Mouse (Mus musculus) limb, embryonic 11.5 days (tissue): ENCODE results near the gene Prmt3. TPM values are rescaled to one million over a fixed set of nuclear protein-coding genes. Genes with fewer than 3 reads are reported as not detected.

Experiments
- ATAC-seq: fragments of 200-750 bp; cut with Nextera tagmentation; 2 replicates; pipeline ENCODE4 v1.8.0; 2017; ENCODE audit warnings: low read depth; ENCODE audit not compliant: insufficient number of reproducible peaks, low FRiP score, low TSS enrichment
- DNase-seq: peaks from one replicate; pipeline ENCODE4 v3.0.0-alpha.2; 2015; ENCODE audit warnings: low spot score
- H3K27ac ChIP-seq: fragments of 300-500 bp; sonication (generic); replicated peaks from 2 replicates; pipeline ENCODE4 v1.5.1; 2014; ENCODE audit warnings: low read depth, mild to moderate bottlenecking, low read length
- H3K27me3 ChIP-seq: fragments of 300-500 bp; sonication (generic); 2 replicates; pipeline ENCODE4 v1.6.1; 2014; ENCODE audit warnings: mild to moderate bottlenecking, low read length, mixed read lengths; ENCODE audit not compliant: control insufficient read depth, insufficient read depth
- H3K36me3 ChIP-seq: fragments of 300-500 bp; sonication (generic); 2 replicates; pipeline ENCODE4 v1.6.1; 2014; ENCODE audit warnings: mild to moderate bottlenecking, low read length, moderate library complexity, mixed read lengths; ENCODE audit not compliant: control insufficient read depth, insufficient read depth
- H3K4me1 ChIP-seq: fragments of 300-500 bp; sonication (generic); 2 replicates; pipeline ENCODE4 v1.6.1; 2014; ENCODE audit warnings: low read length, mixed read lengths; ENCODE audit not compliant: control insufficient read depth, insufficient read depth
- H3K4me2 ChIP-seq: fragments of 300-500 bp; sonication (generic); 2 replicates; pipeline ENCODE4 v1.6.1; 2014; ENCODE audit warnings: low read depth, mild to moderate bottlenecking, moderate library complexity; ENCODE audit not compliant: severe bottlenecking
- H3K4me3 ChIP-seq: fragments of 300-500 bp; sonication (generic); 2 replicates; pipeline ENCODE4 v1.5.1; 2014; ENCODE audit warnings: low read depth, low read length
- H3K9ac ChIP-seq: fragments of 300-500 bp; sonication (generic); 2 replicates; pipeline ENCODE4 v1.6.1; 2014; ENCODE audit warnings: mild to moderate bottlenecking, low read length
- H3K9me3 ChIP-seq: fragments of 300-500 bp; sonication (generic); 2 replicates; pipeline ENCODE4 v1.6.1; 2016; ENCODE audit warnings: low read length; ENCODE audit not compliant: control insufficient read depth
- WGBS: fragments of 180-500 bp; shearing (Covaris S2); extraction: QIAGEN DNeasy Blood & Tissue Kit; methylation state at CpG from one replicate; pipeline ENCODE4 v1.1.7; 2014; 5-methylcytosine and 5-hydroxymethylcytosine counted together
- polyA plus RNA-seq: library from polyadenylated mRNA; unstranded; fragments of >200 nt; fragmentation: Nextera tagmentation; extraction: Ambion mirVana; gene quantifications from 2 replicates; pipeline ENCODE4 v1.2.1, GENCODE M21; 2014

Prmt3 gene
- polyA plus RNA-seq, 1 experiment from 2014 or later, result 54.4 TPM

DNA sequence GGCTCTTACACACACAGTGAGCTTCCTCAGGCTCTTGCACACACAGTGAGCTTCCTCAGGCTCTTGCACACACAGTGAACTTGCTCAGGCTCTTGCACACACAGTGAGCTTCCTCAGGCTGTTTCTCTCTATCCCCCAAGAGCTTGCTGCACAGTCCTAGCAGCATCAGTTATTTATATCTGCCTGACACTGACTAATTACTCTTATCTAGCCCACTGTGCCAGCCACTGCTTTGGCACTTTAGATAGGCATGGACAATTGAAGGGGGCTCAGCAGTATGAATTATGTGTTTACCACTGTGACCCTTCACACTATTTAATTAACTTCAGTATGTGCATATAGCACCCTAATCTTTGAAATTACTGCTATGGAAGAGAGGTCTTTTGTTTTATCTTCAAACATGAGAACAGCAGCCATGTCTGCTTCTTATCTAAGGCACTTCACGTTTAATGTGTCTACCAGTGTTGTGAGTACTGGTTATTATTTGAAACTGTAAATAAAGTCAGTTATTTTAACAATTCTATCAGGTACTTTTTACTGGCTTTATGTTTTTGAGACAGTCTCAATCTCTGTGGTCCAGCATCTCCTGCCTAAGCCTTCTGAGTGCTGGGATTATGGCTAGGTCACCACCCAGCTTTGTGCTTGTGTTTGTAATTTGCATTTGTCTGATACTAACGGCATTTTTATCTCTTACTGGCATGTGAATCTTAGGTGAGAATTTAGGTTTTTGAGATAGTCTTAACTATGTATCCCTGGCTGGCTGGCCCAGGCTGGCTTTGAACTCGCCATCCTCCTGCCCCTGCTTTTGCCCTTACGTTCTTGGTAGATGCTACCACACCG lies 75.4 kb downstream of the Prmt3 start:
- H3K4me3 ChIP-seq, result no peak overlapping the region
- H3K4me2 ChIP-seq, result no peak overlapping the region
- H3K27ac ChIP-seq, result no peak overlapping the region
- DNase-seq, result no peak
- no peaks in the 10 kb centered on the region for H3K9me3 ChIP-seq
- H3K4me1 ChIP-seq, result no peaks in the 10 kb centered on the region
- no peak overlapping the region for H3K9ac ChIP-seq
- WGBS, result 87% methylated on average over 5 of the region's 5 CpGs
- peaks cover 3% of the 10 kb centered on the region; the same call in 1 of the 2 replicates for H3K36me3 ChIP-seq
- no peaks in the 10 kb centered on the region for H3K27me3 ChIP-seq
- ATAC-seq, result no peak

DNA sequence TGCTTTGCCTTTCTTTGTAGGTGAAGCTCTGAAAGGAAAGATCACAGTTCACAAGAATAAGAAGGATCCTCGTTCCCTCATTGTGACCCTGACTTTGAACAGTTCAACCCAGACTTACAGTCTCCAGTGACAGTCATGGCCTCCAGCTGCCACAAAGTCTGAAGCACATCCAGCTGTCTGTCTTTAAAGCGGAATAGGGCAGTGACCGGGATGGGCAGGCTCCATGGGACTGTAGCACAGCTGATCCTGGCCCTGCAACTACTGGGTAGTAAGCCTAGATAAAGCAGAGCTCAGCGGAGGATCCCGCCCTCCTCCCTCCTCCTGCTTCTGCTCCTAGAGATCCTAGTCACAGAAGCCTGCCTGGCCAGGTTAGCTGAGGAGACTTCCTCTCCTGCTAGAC lies 79.2 kb downstream of the Prmt3 start:
- Histone ChIP-seq H3K4me1 (no peaks in the 10 kb centered on the region), H3K4me2 (no peak overlapping the region), H3K36me3 (peaks cover 5% of the 10 kb centered on the region; the same call in 1 of the 2 replicates), H3K9me3 (no peaks in the 10 kb centered on the region), H3K27me3 (no peaks in the 10 kb centered on the region), H3K27ac (no peak overlapping the region), H3K4me3 (no peak overlapping the region), H3K9ac (no peak overlapping the region)
- 87% methylated on average over 5 of the region's 5 CpGs for WGBS
- DNase-seq (no peak), ATAC-seq (no peak)

DNA sequence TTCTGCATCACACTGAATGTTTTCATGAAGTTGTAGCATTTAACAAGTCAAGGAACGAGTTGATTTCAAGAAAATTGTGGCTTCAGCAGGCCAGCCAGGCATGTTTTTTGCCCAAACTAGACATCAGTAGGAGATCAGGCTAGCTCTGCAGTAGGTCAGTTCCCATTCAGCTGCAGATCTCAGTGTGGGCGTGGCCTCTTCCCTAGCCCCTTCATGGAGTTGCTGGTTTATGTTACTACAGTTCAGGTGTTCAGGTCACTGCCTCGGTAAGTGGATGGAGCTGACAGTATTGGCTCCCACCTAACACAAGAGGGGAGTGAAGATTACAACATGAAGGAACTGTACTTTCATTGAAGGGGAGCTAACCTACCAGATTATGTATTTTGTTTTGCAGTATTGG lies 80.1 kb downstream of the Prmt3 start:
- WGBS, result 76% methylated on average over 3 of the region's 3 CpGs
- no peak overlapping the region for H3K27ac ChIP-seq
- DNase-seq (no peak), ATAC-seq (no peak)
- H3K4me2 ChIP-seq, result no peak overlapping the region
- no peaks in the 10 kb centered on the region for H3K4me1 ChIP-seq
- peaks cover 5% of the 10 kb centered on the region; the same call in 1 of the 2 replicates for H3K36me3 ChIP-seq
- H3K9ac ChIP-seq, result no peak overlapping the region
- H3K27me3 ChIP-seq, result no peaks in the 10 kb centered on the region
- H3K9me3 ChIP-seq, result no peaks in the 10 kb centered on the region
- no peak overlapping the region for H3K4me3 ChIP-seq

GRCm38 (mm10) chr7:49859820-49860219 lies 81.7 kb downstream of the Prmt3 start:
- 95% methylated on average over 3 of the region's 3 CpGs for WGBS
- DNase-seq, result no peak

DNA sequence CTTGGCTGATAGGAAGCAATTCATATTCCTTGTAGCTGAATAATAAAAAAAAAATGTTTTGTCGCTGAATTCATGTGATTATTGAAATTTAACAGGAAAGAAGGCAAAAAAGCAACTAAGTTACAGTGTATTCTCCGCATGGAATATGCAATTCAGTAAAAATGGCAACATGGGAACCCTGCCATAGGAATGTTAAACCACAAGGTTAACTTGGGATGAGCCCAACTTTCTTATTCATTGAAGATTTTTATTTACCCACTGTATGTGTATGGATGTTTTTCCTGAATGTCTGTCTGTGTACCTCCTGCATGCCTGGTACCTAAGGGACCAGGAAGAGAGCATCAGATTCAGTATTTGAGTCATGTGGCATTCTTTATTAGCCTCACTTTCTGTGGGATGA lies 83.0 kb downstream of the Prmt3 start:
- Histone ChIP-seq H3K36me3 (peaks cover 5% of the 10 kb centered on the region; the same call in 1 of the 2 replicates), H3K9ac (no peak overlapping the region), H3K4me2 (no peak overlapping the region), H3K9me3 (no peaks in the 10 kb centered on the region), H3K4me1 (no peaks in the 10 kb centered on the region), H3K27ac (no peak overlapping the region), H3K27me3 (no peaks in the 10 kb centered on the region), H3K4me3 (no peak overlapping the region)
- WGBS, result 95% methylated on average over 2 of the region's 2 CpGs
- ATAC-seq (no peak), DNase-seq (no peak)

More at GRCm38 (mm10) chr7:49859820-49860219, 81.7 kb downstream of the Prmt3 start:
- Histone ChIP-seq H3K4me3 (no peak overlapping the region), H3K4me2 (no peak overlapping the region), H3K27ac (no peak overlapping the region), H3K36me3 (peaks cover 5% of the 10 kb centered on the region; the same call in 1 of the 2 replicates), H3K9ac (no peak overlapping the region), H3K9me3 (no peaks in the 10 kb centered on the region), H3K27me3 (no peaks in the 10 kb centered on the region), H3K4me1 (no peaks in the 10 kb centered on the region)
- ATAC-seq, result no peak

DNA sequence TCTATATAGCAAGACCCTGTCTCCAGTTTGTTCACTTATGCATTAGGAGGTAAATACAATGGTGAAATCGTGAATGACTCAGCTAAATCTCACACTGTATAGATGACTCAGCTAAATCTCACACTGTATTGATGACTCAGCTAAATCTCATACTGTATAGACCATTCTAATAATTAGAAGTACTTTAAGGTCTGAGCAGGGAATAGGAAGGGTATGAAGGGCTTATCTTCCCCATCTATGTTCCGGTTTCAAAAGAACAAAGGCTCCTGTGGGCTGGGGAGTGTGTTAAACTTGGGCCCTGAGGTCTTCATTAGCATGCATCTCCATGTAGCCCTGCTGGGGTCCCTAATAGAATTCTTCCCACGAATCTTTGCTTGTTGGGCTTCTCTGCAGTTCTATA lies 85.6 kb downstream of the Prmt3 start:
- H3K9ac ChIP-seq, result no peak overlapping the region
- no peaks in the 10 kb centered on the region for H3K27me3 ChIP-seq
- no peak for ATAC-seq
- no peak overlapping the region for H3K4me3 ChIP-seq
- no peaks in the 10 kb centered on the region for H3K4me1 ChIP-seq
- 67% methylated on average over 3 of the region's 3 CpGs for WGBS
- no peak overlapping the region for H3K27ac ChIP-seq
- 0 out of 2 replicates have a peak, but pooled peaks cover 2% of the 10 kb centered on the region for H3K36me3 ChIP-seq
- no peaks in the 10 kb centered on the region for H3K9me3 ChIP-seq
- DNase-seq, result no peak
- no peak overlapping the region for H3K4me2 ChIP-seq

- Histone ChIP-seq H3K9ac (no peak overlapping the region), H3K4me2 (no peak overlapping the region), H3K27ac (no peak overlapping the region), H3K4me3 (no peak overlapping the region), H3K9me3 (no peaks in the 10 kb centered on the region), H3K36me3 (no peaks in the 10 kb centered on the region), H3K27me3 (no peaks in the 10 kb centered on the region), H3K4me1 (no peaks in the 10 kb centered on the region)
- 74% methylated on average over 5 of the region's 5 CpGs for WGBS
- ATAC-seq, result no peak
- no peak for DNase-seq
Observed at GRCm38 (mm10) chr7:49869656-49870055, 91.5 kb downstream of the Prmt3 start.

- no peaks in the 10 kb centered on the region for H3K36me3 ChIP-seq
- no peak overlapping the region for H3K9ac ChIP-seq
- H3K27ac ChIP-seq, result no peak overlapping the region
- no peak overlapping the region for H3K4me3 ChIP-seq
- no peak for DNase-seq
- ATAC-seq, result no peak
- H3K4me1 ChIP-seq, result no peaks in the 10 kb centered on the region
- no peaks in the 10 kb centered on the region for H3K9me3 ChIP-seq
- no peak overlapping the region for H3K4me2 ChIP-seq
- 78% methylated on average over 3 of the region's 3 CpGs for WGBS
- H3K27me3 ChIP-seq, result no peaks in the 10 kb centered on the region
Observed at GRCm38 (mm10) chr7:49870276-49870675, 92.1 kb downstream of the Prmt3 start.
